Mouse (Mus musculus) limb, embryonic 14.5 days (tissue): Measurements from ENCODE around the gene Psg19. TPM values are rescaled to one million over a fixed set of nuclear protein-coding genes. Genes with fewer than 3 reads are reported as not detected.

Experiments used
- ATAC-seq: fragments of 200-750 bp; cut with Nextera tagmentation; 2 replicates; pipeline ENCODE4 v1.8.0; 2017; ENCODE audit warnings: low read depth, moderate number of reproducible peaks, moderate TSS enrichment; ENCODE audit not compliant: low FRiP score
- DNase-seq: peaks from one replicate; pipeline ENCODE4 v3.0.0-alpha.2; 2015; ENCODE audit warnings: low spot score
- H3K27ac ChIP-seq: fragments of 300-500 bp; sonication (generic); replicated peaks from 2 replicates; pipeline ENCODE4 v1.5.1; 2014; ENCODE audit warnings: low read depth, mild to moderate bottlenecking, low read length, moderate library complexity, mixed read lengths
- H3K27me3 ChIP-seq: fragments of 300-500 bp; sonication (generic); 2 replicates; pipeline ENCODE4 v1.6.1; 2014; ENCODE audit warnings: low read length, mixed read lengths; ENCODE audit not compliant: control insufficient read depth, insufficient read depth
- H3K36me3 ChIP-seq: fragments of 300-500 bp; sonication (generic); 2 replicates; pipeline ENCODE4 v1.6.1; 2014; ENCODE audit warnings: mild to moderate bottlenecking, low read length, moderate library complexity, mixed read lengths; ENCODE audit not compliant: control insufficient read depth, insufficient read depth
- H3K4me1 ChIP-seq: fragments of 300-500 bp; sonication (generic); 2 replicates; pipeline ENCODE4 v1.6.1; 2014; ENCODE audit warnings: antibody characterized with exemption, low read length, mixed read lengths; ENCODE audit not compliant: control insufficient read depth, insufficient read depth
- H3K4me2 ChIP-seq: fragments of 300-500 bp; sonication (generic); replicated peaks from 2 replicates; pipeline ENCODE4 v1.6.1; 2014; ENCODE audit warnings: low read depth, mild to moderate bottlenecking, low read length, moderate library complexity; ENCODE audit not compliant: severe bottlenecking
- H3K4me3 ChIP-seq: fragments of 300-500 bp; sonication (generic); replicated peaks from 2 replicates; pipeline ENCODE4 v1.5.1; 2014; ENCODE audit warnings: low read length
- H3K9ac ChIP-seq: fragments of 300-500 bp; sonication (generic); 2 replicates; pipeline ENCODE4 v1.6.1; 2014; ENCODE audit warnings: mild to moderate bottlenecking, low read depth, low read length, moderate library complexity; ENCODE audit not compliant: severe bottlenecking
- H3K9me3 ChIP-seq: fragments of 300-500 bp; sonication (generic); 2 replicates; pipeline ENCODE4 v1.6.1; 2016; ENCODE audit warnings: low read length; ENCODE audit not compliant: control insufficient read depth
- POLR2A ChIP-seq: fragments of 200-500 bp; IDR thresholded peaks from 2 replicates; pipeline ENCODE4 v1.8.0; 2012; ENCODE audit warnings: inconsistent platforms, mild to moderate bottlenecking, moderate library complexity, borderline replicate concordance; ENCODE audit not compliant: insufficient read depth, insufficient read length; ENCODE audit errors: extremely low read depth
- WGBS: fragments of 180-500 bp; shearing (Covaris S2); extraction: QIAGEN DNeasy Blood & Tissue Kit; methylation state at CpG from one replicate; pipeline ENCODE4 v1.1.7; 2014; 5-methylcytosine and 5-hydroxymethylcytosine counted together
- polyA plus RNA-seq, 2 experiments: library from polyadenylated mRNA; depleted of rRNA in 1 of 2; stranded (reverse) in 1 of 2; unstranded in 1 of 2; fragments of >200 nt; fragmentation: Nextera tagmentation in 1 of 2; extraction: Ambion mirVana in 1 of 2; gene quantifications; 2 replicates each; pipeline versions ENCODE4 v1.2.1 to v1.2.3; 2012 to 2014

Gene Psg19
- polyA plus RNA-seq (2012; rRNA removed) (0.05 and 0.25 TPM in 2 replicates), polyA plus RNA-seq (2014; fragmentation: Nextera tagmentation; extraction: Ambion mirVana) (not detected in 2 replicates)

GRCm38 (mm10) chr7:18798420-18798819 is at the start of gene Psg19:
Gene Psg19 (minus strand): TSS chr7:18798520.
- H3K36me3 ChIP-seq = no peaks in the 10 kb centered on the region
- H3K4me1 ChIP-seq = no peaks in the 10 kb centered on the region
- WGBS = 89% methylated on average over 1 of the region's 1 CpGs
- H3K4me2 ChIP-seq = no peak within 1 kb of the TSS
- ATAC-seq = no peak
- H3K4me3 ChIP-seq = no peak within 1 kb of the TSS
- DNase-seq = no peak
- no peak for TF ChIP-seq POLR2A
- no peaks in the 10 kb centered on the region for H3K9me3 ChIP-seq
- no peak within 1 kb of the TSS for H3K27ac ChIP-seq
- H3K27me3 ChIP-seq = no peaks in the 10 kb centered on the region
- H3K9ac ChIP-seq = no peak within 1 kb of the TSS

- Histone ChIP-seq H3K4me3 (no peak overlapping the region), H3K9ac (no peak overlapping the region), H3K27ac (no peak overlapping the region), H3K4me1 (no peaks in the 10 kb centered on the region), H3K9me3 (no peaks in the 10 kb centered on the region), H3K4me2 (no peak overlapping the region), H3K27me3 (no peaks in the 10 kb centered on the region), H3K36me3 (no peaks in the 10 kb centered on the region)
- no peak for DNase-seq
- TF ChIP-seq POLR2A = no peak
- no peak for ATAC-seq
- 25% methylated on average over 5 of the region's 5 CpGs for WGBS
Observed at GRCm38 (mm10) chr7:18844811-18845210, 46.5 kb upstream of the Psg19 start.

GRCm38 (mm10) chr7:18841174-18841567 is 42.9 kb upstream of the Psg19 start:
- Histone ChIP-seq H3K36me3 (no peaks in the 10 kb centered on the region), H3K27ac (no peak overlapping the region), H3K4me3 (0 out of 2 replicates have a peak overlapping the region, but pooled peaks have one; percentile 11), H3K27me3 (no peaks in the 10 kb centered on the region), H3K4me2 (peak overlapping the region; percentile 39), H3K4me1 (no peaks in the 10 kb centered on the region), H3K9me3 (no peaks in the 10 kb centered on the region), H3K9ac (peak overlapping the region; percentile 21; the same call in 1 of the 2 replicates)
- DNase-seq = no peak
- no peak for ATAC-seq
- TF ChIP-seq POLR2A = no peak
- WGBS = 44% methylated on average over 1 of the region's 1 CpGs

DNA sequence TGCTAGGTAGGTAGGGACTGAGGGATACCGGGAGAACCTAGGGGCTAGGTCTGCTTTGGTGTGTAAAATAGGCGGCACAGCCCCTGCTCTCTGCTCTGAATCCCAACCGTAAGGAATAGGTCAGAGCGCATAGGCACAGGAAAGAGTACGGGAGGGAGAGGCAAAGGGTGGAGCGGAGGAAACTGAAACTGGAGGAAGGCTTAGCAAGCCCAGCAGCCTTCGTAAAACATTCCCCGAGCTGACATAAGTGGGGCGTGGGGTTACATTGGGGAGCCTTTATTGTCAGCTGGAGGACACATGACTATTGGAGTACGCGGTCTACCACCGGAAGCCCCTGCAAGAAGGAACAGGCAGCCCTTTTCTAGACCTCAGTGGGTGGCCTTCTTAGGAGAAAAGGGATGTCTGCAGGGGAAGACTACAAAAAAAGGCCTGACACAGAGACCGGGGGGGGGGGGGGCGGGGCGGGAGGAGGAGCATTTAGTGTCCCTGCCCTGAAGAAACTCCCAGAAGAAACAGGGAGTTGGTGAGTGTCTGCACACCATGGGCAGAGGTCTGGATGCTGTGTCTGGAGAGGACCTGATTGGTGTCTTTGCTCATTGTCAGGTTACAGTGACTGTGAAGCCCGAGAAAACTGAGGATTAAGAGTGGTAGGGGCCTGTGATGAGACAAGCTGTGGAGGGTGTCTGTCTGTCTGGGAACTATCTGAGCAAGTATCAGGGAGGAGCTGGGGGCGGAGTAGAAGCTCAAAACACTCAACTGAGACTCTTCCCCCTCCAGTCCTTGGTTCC is 42.3 kb upstream of the Psg19 start:
- no peaks in the 10 kb centered on the region for H3K9me3 ChIP-seq
- H3K27ac ChIP-seq = peak overlapping the region; percentile 78
- no peak for TF ChIP-seq POLR2A
- 4% methylated on average over 14 of the region's 17 CpGs for WGBS
- no peaks in the 10 kb centered on the region for H3K36me3 ChIP-seq
- peak overlapping the region; percentile 55 for H3K9ac ChIP-seq
- H3K27me3 ChIP-seq = no peaks in the 10 kb centered on the region
- DNase-seq (peak; percentile 66), ATAC-seq (peak; percentile 82)
- H3K4me3 ChIP-seq = peak overlapping the region; percentile 34
- H3K4me2 ChIP-seq = peak overlapping the region; percentile 52
- H3K4me1 ChIP-seq = no peaks in the 10 kb centered on the region

DNA sequence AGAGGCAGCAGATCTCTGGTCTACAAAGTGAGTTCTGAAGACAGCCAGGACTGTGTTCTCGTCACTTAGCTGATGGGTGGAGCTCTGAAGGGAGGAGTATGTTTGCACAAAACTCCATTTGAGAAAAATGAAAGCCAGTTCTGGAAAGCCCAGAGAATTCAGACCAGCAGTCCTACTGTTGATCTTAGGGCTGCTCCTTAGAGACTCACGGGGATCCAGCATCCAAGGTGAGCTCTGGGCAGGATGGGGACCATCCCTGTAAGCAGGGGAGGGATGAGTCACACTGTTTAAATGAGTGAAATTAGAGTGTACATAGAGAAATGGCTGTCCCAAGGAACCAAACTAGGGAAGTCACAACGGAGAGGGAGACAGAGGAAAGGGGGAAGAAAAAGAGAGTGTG is 41.5 kb upstream of the Psg19 start, which contains the start of gene Mill2:
Mill2 (plus strand) TSS at position 102 of the 400 bp plus-strand sequence.
- DNase-seq (peak; percentile 6), ATAC-seq (no peak)
- Histone ChIP-seq H3K4me2 (peak within 1 kb of the TSS; percentile 52), H3K9me3 (no peaks in the 10 kb centered on the region), H3K9ac (peak within 1 kb of the TSS; percentile 55), H3K36me3 (no peaks in the 10 kb centered on the region), H3K27me3 (no peaks in the 10 kb centered on the region), H3K27ac (peak within 1 kb of the TSS; percentile 78), H3K4me3 (peak within 1 kb of the TSS; percentile 34), H3K4me1 (no peaks in the 10 kb centered on the region)
- TF ChIP-seq POLR2A = no peak
- 18% methylated on average over 3 of the region's 3 CpGs for WGBS
